Mouse (Mus musculus) megakaryocyte, embryonic 14.5 days (primary cell): Measurements from ENCODE around the gene Asah2. TPM values are rescaled to one million over a fixed set of nuclear protein-coding genes. Genes with fewer than 3 reads are reported as not detected.
"Not testable (repeated sequence)": the region's sequence is repeated elsewhere in the genome, so short reads cannot be mapped to it uniquely, and the experiment has no call there.

Experiments
- H3K27me3 ChIP-seq: replicated peaks from 2 replicates; pipeline ENCODE3; 2012; ENCODE audit warnings: inconsistent platforms
- H3K36me3 ChIP-seq: replicated peaks from 2 replicates; pipeline ENCODE3; 2012; ENCODE audit warnings: low read length, inconsistent platforms, mixed read lengths
- H3K4me1 ChIP-seq: 2 replicates; pipeline ENCODE4 v1.6.1; 2012; ENCODE audit warnings: inconsistent platforms
- H3K4me3 ChIP-seq: replicated peaks from 2 replicates; pipeline ENCODE3; 2012; ENCODE audit warnings: moderate library complexity, mild to moderate bottlenecking, inconsistent platforms
- H3K9me3 ChIP-seq: 2 replicates; pipeline ENCODE4 v1.6.1; 2012; ENCODE audit warnings: inconsistent platforms
- FLI1 ChIP-seq: IDR thresholded peaks from 2 replicates; pipeline ENCODE4 v1.6.1; 2012; ENCODE audit warnings: low read length, inconsistent platforms, mixed read lengths
- GATA1 ChIP-seq: IDR thresholded peaks from 3 replicates; pipeline ENCODE4 v1.6.1; 2012; ENCODE audit warnings: mixed read lengths, low read length, inconsistent platforms, borderline replicate concordance
- polyA plus RNA-seq: library from polyadenylated mRNA; stranded (reverse); fragments of >175 nt; gene quantifications from 2 replicates; pipeline ENCODE4 v1.2.3, GENCODE M21; 2012; ENCODE audit warnings: low replicate concordance; ENCODE audit not compliant: insufficient read depth

Asah2 gene
- polyA plus RNA-seq = 0.48 TPM in 1 of 2 replicates, not detected in the other

DNA sequence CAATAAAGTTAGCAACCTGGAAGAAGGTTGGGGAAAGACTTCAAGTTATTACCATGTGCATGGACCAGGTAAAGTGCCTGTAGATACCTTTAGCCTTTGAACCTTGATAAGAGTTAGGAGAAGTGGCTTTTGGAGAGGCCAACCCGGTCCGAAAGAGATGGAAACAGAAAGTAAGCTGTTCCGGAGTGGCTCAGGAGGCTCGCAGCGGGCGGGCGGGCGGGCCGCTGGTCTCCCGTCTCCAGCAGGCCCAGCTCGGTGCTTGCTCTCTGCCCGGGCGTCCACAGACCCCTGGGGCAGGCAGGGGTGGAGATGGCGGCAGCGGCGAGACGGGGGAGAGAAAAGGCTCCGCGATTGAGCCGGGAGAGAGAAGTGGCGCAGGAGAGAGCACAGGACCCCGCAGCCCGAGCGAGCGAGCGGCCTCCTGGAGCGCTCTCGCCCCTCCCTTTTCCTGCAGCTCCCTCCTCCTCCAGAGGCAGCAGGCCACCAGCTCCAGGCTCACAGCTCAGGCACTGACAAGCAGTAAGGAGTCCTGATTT, at the start of gene Asah2:
Asah2 (minus strand) TSS at position 441 of the 536 bp plus-strand sequence.
- H3K4me1 ChIP-seq = peaks cover 46% of the 10 kb centered on the region
- no peaks in the 10 kb centered on the region for H3K27me3 ChIP-seq
- H3K36me3 ChIP-seq = no peaks in the 10 kb centered on the region
- H3K4me3 ChIP-seq = peak within 1 kb of the TSS; percentile 93
- no peak for TF ChIP-seq FLI1
- TF ChIP-seq GATA1 = no peak
- H3K9me3 ChIP-seq = no peaks in the 10 kb centered on the region

DNA sequence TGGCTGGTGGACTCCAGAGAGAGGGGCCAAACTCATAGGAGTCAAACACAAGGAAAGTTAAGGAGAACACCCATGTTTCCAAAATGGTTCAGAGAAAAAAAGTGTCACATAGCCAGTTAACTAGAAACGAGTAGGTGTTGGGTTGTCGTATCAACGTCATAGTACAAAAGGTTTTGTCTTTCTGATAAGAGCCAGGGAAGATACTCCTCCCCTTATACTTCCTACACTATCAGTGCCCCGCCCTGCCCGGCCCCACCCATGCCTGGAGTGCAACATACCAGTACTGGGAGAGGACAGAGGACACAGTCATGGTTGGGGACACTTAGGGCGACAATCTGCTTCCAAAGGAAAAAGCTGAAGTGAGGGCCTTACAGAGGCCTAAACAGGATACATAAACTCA, 49.0 kb upstream of the Asah2 start:
- TF ChIP-seq FLI1 = no peak
- TF ChIP-seq GATA1 = no peak
- Histone ChIP-seq H3K9me3 (no peaks in the 10 kb centered on the region), H3K36me3 (peaks cover 95% of the 10 kb centered on the region), H3K4me3 (no peak overlapping the region), H3K4me1 (peaks cover 81% of the 10 kb centered on the region), H3K27me3 (no peaks in the 10 kb centered on the region)

DNA sequence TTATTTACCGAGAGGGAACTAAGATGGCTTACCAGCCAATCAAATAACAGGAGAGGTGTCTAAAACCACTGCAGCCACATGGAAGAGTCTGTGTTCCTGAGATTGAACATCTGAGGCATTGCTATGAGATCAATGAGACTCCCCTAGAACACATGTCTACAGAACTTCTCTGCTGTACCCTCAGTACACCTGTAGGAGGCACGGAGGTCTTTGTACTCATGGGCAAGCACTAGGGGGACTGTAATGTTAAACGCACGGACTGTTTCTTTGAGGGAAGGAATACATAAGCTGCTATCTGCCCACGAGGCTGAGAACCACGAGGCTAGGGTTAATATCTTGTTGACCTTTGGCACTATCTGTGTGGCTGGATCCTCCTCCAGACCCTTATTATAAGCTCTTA, 44.5 kb upstream of the Asah2 start:
- no peaks in the 10 kb centered on the region for H3K9me3 ChIP-seq

DNA sequence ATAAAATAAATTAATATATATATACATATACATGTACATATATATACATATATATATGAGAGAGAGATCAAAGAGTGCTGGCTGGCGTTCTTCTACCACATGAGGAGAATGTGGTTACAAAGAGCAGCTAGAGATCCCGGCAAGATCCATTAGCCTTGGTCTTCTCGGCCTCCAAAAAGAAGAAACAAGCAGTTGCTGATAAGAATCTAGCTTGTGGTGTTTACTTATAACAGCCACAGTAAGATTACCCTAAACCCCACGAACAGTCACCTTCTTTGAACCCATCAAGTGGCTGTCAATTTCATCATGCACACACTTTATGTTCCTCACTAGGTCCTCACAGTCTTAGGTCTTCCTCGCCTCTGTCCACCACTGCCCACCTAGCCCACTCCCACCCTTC, 40.7 kb upstream of the Asah2 start:
- Histone ChIP-seq H3K9me3 (no peaks in the 10 kb centered on the region), H3K36me3 (peaks cover 90% of the 10 kb centered on the region), H3K27me3 (no peaks in the 10 kb centered on the region), H3K4me1 (peaks cover 62% of the 10 kb centered on the region), H3K4me3 (no peak overlapping the region)
- no peak for TF ChIP-seq FLI1

More for the DNA sequence above, 44.5 kb upstream of the Asah2 start:
- no peak overlapping the region for H3K4me3 ChIP-seq
- H3K27me3 ChIP-seq = no peaks in the 10 kb centered on the region
- H3K4me1 ChIP-seq = peaks cover 87% of the 10 kb centered on the region
- peaks cover 93% of the 10 kb centered on the region for H3K36me3 ChIP-seq
- TF ChIP-seq GATA1 (no peak), FLI1 (no peak)

DNA sequence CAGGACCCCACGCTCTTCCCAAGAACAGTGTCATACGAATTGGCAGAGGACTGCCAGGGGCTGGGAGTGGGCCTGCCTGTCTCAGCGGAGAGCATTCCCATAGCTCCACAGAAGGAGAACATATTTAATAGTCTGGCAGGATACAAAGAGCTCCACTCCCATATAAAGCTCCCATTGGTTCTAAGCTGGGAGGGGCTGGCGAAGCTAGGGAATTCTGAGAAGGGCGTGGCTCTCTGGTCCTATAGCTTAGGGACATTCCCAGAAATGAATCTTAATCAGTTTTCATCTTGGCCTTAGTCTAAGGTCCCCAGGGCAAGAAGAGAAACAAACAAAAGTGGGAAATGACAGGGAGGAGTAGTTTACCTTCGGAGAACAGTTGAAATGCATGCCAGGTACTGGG, 34.4 kb upstream of the Asah2 start:
- peaks cover 57% of the 10 kb centered on the region for H3K4me1 ChIP-seq
- peaks cover 93% of the 10 kb centered on the region for H3K36me3 ChIP-seq
- H3K27me3 ChIP-seq = no peaks in the 10 kb centered on the region
- H3K9me3 ChIP-seq = no peaks in the 10 kb centered on the region
- no peak overlapping the region for H3K4me3 ChIP-seq
- TF ChIP-seq GATA1 (no peak), FLI1 (no peak)

DNA sequence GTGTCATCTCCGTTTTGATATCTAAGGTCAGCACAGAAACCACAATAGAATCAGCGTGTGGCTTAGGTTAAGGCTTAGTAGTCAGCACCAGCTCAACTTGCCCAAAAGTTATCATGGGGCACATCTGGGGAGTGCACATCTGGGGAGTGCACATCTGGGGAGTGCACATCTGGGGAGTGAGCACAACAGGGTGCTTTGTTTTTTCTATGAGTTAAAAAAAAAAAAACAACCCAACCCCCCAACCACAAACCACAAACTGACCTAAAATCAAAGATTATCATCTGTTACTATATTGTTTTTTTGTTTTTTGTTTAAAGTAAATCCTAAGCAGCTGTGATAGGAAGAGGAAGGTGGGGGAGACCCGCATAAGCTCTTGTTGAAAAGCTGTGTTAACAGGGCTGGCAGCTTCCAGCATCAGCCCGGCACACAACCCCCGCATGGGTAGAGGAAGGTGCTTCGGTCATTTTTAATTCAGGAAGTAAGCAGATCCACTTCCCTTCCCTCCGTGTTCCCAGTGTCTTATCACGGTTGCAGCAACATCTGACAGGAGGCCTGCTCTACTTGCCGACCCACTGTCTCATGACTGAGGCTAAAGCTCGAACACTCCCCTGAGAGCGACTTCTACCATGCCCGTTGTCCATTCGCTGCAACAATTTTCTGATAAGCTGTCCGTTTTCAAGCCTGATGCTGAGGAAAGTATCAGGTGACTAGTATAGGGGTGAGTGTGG, 30.5 kb upstream of the Asah2 start:
- peaks cover 96% of the 10 kb centered on the region for H3K36me3 ChIP-seq
- no peak overlapping the region for H3K4me3 ChIP-seq
- H3K9me3 ChIP-seq = no peaks in the 10 kb centered on the region
- no peak for TF ChIP-seq FLI1
- TF ChIP-seq GATA1 = no peak
- no peaks in the 10 kb centered on the region for H3K27me3 ChIP-seq
- H3K4me1 ChIP-seq = peaks cover 76% of the 10 kb centered on the region

DNA sequence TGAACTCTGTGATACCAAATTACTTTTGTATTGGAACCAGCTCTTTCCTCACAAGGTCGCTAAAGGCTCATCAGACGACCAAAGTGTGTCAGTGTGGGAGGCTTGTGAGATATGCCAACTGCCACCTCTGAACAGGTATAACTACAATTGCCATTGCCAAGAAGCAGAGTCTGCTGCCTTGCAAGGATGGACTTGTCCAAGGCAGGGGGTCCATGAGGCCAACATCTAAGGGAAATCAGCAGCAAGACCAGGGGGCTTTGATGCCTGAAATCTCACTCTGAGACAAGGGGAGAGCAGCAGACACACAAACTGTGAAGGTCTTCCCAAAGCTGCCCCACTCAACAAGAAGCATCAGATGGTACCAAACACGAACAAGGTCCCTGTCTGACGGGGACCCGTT, 29.9 kb upstream of the Asah2 start:
- Histone ChIP-seq H3K9me3 (no peaks in the 10 kb centered on the region), H3K4me1 (peaks cover 76% of the 10 kb centered on the region), H3K27me3 (no peaks in the 10 kb centered on the region), H3K4me3 (no peak overlapping the region), H3K36me3 (peaks cover 96% of the 10 kb centered on the region)
- TF ChIP-seq GATA1 (no peak), FLI1 (no peak)

DNA sequence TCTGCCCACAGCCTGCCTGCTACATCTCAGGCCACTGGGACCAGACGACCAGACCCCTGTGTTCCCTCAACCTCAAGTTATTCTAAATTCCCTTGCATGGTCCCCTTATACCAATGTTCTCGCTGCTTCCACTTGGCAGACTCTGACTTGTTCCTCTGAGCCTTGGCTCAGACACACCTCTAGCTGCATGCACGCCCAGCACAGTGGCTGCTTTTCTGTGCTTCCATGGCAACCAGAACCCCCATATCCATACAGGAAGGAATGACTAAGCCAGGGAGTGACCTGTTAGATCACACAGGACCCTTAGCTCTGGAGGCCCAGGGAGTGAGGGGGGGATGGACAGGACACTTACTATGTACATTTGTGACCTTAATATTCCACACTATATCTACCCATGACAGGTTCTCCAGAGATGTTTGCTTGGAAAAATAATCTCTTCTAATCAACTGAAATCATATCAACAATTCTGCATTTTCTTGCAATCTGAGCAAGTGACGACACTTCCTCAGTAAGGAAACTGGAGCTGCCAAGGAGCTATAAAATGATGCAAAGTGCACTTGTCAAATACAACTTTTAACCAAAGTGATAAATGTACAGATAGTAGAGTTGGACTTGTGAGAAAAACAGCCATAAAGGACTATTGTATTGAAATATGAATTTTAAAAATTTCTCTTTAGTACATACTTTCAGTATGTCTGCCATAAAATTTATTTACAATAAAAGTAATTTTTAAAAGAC, 29.0 kb upstream of the Asah2 start:
- TF ChIP-seq GATA1 = no peak
- no peak for TF ChIP-seq FLI1
- H3K36me3 ChIP-seq = peaks cover 95% of the 10 kb centered on the region
- no peak overlapping the region for H3K4me3 ChIP-seq
- H3K9me3 ChIP-seq = no peaks in the 10 kb centered on the region
- peaks cover 78% of the 10 kb centered on the region for H3K4me1 ChIP-seq
- no peaks in the 10 kb centered on the region for H3K27me3 ChIP-seq

DNA sequence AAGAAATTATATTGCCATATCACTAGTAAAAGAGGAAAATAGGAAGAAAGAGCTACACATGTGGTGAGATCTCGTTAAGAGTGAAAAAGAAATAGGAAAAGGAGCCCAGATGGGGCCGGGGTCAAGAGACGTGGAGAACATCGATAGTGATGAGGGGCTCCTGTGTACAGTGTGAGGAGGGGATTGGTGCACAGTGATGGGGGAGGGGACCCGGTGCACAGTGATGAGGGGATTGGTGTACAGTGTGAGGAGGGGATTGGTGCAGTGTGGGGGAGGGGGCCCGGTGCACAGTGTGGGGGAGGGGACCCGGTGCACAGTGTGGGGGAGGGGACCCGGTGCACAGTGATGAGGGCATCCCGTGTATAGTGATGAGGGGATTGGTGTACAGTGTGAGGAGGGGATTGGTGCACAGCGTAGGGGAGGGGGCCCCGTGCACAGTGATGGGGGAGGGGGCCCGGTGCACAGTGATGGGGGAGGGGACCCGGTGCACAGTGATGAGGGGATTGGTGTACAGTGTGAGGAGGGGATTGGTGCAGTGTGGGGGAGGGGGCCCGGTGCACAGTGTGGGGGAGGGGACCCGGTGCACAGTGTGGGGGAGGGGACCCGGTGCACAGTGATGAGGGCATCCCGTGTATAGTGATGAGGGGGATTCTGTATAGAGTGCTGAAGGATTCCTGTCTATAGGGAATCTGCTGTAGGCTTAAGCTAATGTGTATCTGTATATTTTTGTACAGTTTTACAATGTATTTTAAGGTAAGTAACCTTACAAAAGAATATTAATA, 23.9 kb upstream of the Asah2 start:
- Histone ChIP-seq H3K36me3 (peaks cover 96% of the 10 kb centered on the region), H3K4me1 (peaks cover 68% of the 10 kb centered on the region)
- not testable (repeated sequence) for H3K27me3 ChIP-seq, H3K9me3 ChIP-seq, H3K4me3 ChIP-seq
